Mouse (Mus musculus) erythroblast, embryonic 14.5 days (primary cell): ENCODE measurements around the gene Coro2b.

Source experiments
- GATA1 ChIP-seq: IDR thresholded peaks from 2 replicates; pipeline ENCODE4 v1.6.1; 2012; ENCODE audit warnings: low read length, inconsistent platforms, mixed read lengths
- TAL1 ChIP-seq: IDR thresholded peaks from 3 replicates; pipeline ENCODE4 v1.6.1; 2012; ENCODE audit warnings: low read length, inconsistent platforms, mixed read lengths

GRCm38 (mm10) chr9:62502361-62502760 lies 34.5 kb downstream of the Coro2b start:
- TF ChIP-seq TAL1 (no peak), GATA1 (no peak)
